21 mouse cellular contexts compared by ENCODE assay signal in genomic region chr3:145478446-145478845, GRCm38 (mm10).
DNase-seq lines count a peak whose midpoint lies in the region; ATAC-seq and TF ChIP-seq lines count a peak whose summit lies in the region.
"Had no signal": no experiment of that assay in that cellular context is flagged by ENCODE, and none has a peak within 500 bp of the region (broad histone marks: within the 10 kb centered on the region; RNA-seq: fewer than 3 reads in every experiment).

No protein-coding gene starts in this region.

- no peak overlapping the region for H3K4me2 ChIP-seq in kidney, embryonic 16.5 days (replicated peaks; ENCODE audit: low read depth, low read length)
- no peak overlapping the region for H3K4me2 ChIP-seq in lung, postnatal 0 days (replicated peaks; ENCODE audit: low read depth, low read length)
- H3K4me2 ChIP-seq: embryonic facial prominence, embryonic 13.5 days; forebrain, embryonic 12.5 days; heart, embryonic 15.5 days; hindbrain, embryonic 12.5 days had no signal

- ATAC-seq in kidney, embryonic 16.5 days (ENCODE audit: low FRiP score, low TSS enrichment): no peak
- ATAC-seq in lung, postnatal 0 days: no peak
- ATAC-seq: forebrain, embryonic 16.5 days; hindbrain, embryonic 16.5 days; inflammation-experienced regulatory T-cells, adult 6 months had no signal

- no peaks in the 10 kb centered on the region for H3K9me3 ChIP-seq in kidney, embryonic 16.5 days (ENCODE audit: low read length)
- no peaks in the 10 kb centered on the region for H3K9me3 ChIP-seq in lung, postnatal 0 days (ENCODE audit: low read length)
- H3K9me3 ChIP-seq: embryonic facial prominence, embryonic 13.5 days; forebrain, embryonic 12.5 days; heart, embryonic 15.5 days; hindbrain, embryonic 12.5 days had no signal

- H3K4me3 ChIP-seq in gastrocnemius, adult 2 months: no peak overlapping the region
- no peak overlapping the region for H3K4me3 ChIP-seq in kidney, embryonic 16.5 days (ENCODE audit: low read length)
- H3K4me3 ChIP-seq in lung, postnatal 0 days (ENCODE audit: low read depth, low read length): no peak overlapping the region
- H3K4me3 ChIP-seq: embryonic facial prominence, embryonic 13.5 days; forebrain, embryonic 12.5 days; heart, embryonic 15.5 days; hindbrain, embryonic 12.5 days had no signal

- peak overlapping the region; percentile 55 for H3K27ac ChIP-seq in gastrocnemius, adult 2 months
- no peak overlapping the region for H3K27ac ChIP-seq in kidney, embryonic 16.5 days (ENCODE audit: low read length)
- H3K27ac ChIP-seq in lung, postnatal 0 days (ENCODE audit: low read length): no peak overlapping the region
- H3K27ac ChIP-seq: embryonic facial prominence, embryonic 13.5 days; forebrain, embryonic 12.5 days; heart, embryonic 15.5 days; hindbrain, embryonic 12.5 days had no signal

- no peak for TF ChIP-seq EP300 in lung, postnatal 0 days (IDR thresholded peaks at IDR 0.05)

- DNase-seq in gastrocnemius, adult 2 months: no peak
- DNase-seq in gastrocnemius, postnatal 14 days: no peak
- peak; percentile 21 to 40 for DNase-seq in heart, adult 9 months (ENCODE audit: low spot score in 2 of 2)
- no peak for DNase-seq in heart, postnatal 4 days
- peak; percentile 8 for DNase-seq in kidney, postnatal 10 days
- peak; percentile 6 for DNase-seq in lung, postnatal 10 days
- no peak for DNase-seq in lung, postnatal 0 days (ENCODE audit: low spot score)
- DNase-seq: adrenal gland, postnatal 10 days; B cell, adult 2 months; cerebellum, adult 11-12 months; cerebellum, adult 9-10 months; cerebellum, postnatal 25 days; gastrocnemius, postnatal 25 days had no signal

- intact Hi-C loops in gastrocnemius, adult 2 months (cut with DNase I): no loop called here
- intact Hi-C loops in gastrocnemius, postnatal 14 days (cut with DNase I; ENCODE audit: low total_unique reads): no loop called here

- H3K27me3 ChIP-seq in kidney, embryonic 16.5 days (ENCODE audit: insufficient read depth, low read length): no peaks in the 10 kb centered on the region
- no peaks in the 10 kb centered on the region for H3K27me3 ChIP-seq in lung, postnatal 0 days (replicated peaks; ENCODE audit: insufficient read depth, low read length)
- H3K27me3 ChIP-seq: embryonic facial prominence, embryonic 13.5 days; forebrain, embryonic 12.5 days; heart, embryonic 15.5 days; hindbrain, embryonic 12.5 days had no signal

- no peaks in the 10 kb centered on the region for H3K36me3 ChIP-seq in kidney, embryonic 16.5 days (ENCODE audit: insufficient read depth, low read length)
- H3K36me3 ChIP-seq in lung, postnatal 0 days (ENCODE audit: insufficient read depth, low read length): no peaks in the 10 kb centered on the region
- H3K36me3 ChIP-seq: embryonic facial prominence, embryonic 13.5 days; forebrain, embryonic 12.5 days; heart, embryonic 15.5 days; hindbrain, embryonic 12.5 days had no signal

- 0 out of 2 replicates have a peak, but pooled peaks cover 3% of the 10 kb centered on the region for H3K4me1 ChIP-seq in kidney, embryonic 16.5 days (ENCODE audit: insufficient read depth, low read length)
- no peaks in the 10 kb centered on the region for H3K4me1 ChIP-seq in lung, postnatal 0 days (ENCODE audit: insufficient read depth, low read depth, low read length)
- H3K4me1 ChIP-seq: forebrain, embryonic 12.5 days; hindbrain, embryonic 12.5 days had no signal

- TF ChIP-seq CTCF in gastrocnemius, adult 2 months (IDR thresholded peaks at IDR 0.05): no peak
- TF ChIP-seq CTCF in lung, postnatal 0 days (IDR thresholded peaks at IDR 0.05): no peak

- no peak overlapping the region for H3K9ac ChIP-seq in kidney, embryonic 16.5 days (replicated peaks; ENCODE audit: low read length)
- H3K9ac ChIP-seq in lung, postnatal 0 days (replicated peaks; ENCODE audit: low read depth): no peak overlapping the region
- H3K9ac ChIP-seq: embryonic facial prominence, embryonic 13.5 days; forebrain, embryonic 12.5 days; heart, embryonic 15.5 days; hindbrain, embryonic 12.5 days had no signal

- 36% methylated on average over 5 of the region's 5 CpGs for WGBS in kidney, embryonic 16.5 days
- WGBS in lung, postnatal 0 days: 37% methylated on average over 5 of the region's 5 CpGs

Comparison
In these comparisons a context has a peak if more than half of its experiments do, and no peak if none do; other contexts are left out.
1. DNase-seq: peak in heart, adult 9 months (2 of 2), kidney, postnatal 10 days (single experiment) and lung, postnatal 10 days (single experiment); none in gastrocnemius, adult 2 months (single experiment), gastrocnemius, postnatal 14 days (single experiment), heart, postnatal 4 days (single experiment) and lung, postnatal 0 days (single experiment).